Mouse (Mus musculus) embryo, embryonic 10 days (tissue): ENCODE measurements at regions not wholly inside any gene's neighbourhood (a gene's known extent, or its start where the extent isn't known, plus 50 kb on each side); places are given as distances from the start of the nearest gene placed in this dataset.
"Not testable (repeated sequence)": the region's sequence is repeated elsewhere in the genome, so short reads cannot be mapped to it uniquely, and the experiment has no call there.

Source experiments
- DNase-seq: peaks from one replicate; pipeline ENCODE4 v3.0.0-alpha.2; 2015; ENCODE audit warnings: low spot score

DNA sequence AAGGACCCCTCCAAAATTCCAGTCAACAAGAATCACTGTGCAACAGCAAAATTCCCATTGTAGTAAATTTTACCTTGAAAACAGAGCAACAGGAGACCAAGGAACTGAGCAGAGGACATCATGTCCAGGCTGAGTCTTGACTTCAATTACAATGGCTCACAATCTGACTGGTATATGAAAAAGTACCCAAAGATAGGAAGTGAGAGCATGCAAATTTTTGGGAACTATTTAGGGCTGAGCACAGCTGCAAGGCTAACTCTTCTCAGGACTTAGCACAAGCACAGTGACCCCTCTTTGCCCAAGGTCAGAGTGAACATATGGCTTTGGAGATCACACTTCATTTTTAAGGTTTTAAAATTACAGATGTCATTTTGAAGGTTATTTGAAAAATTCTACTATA lies 1096.7 kb upstream of the Tacstd2 start:
- DNase-seq, result not testable (repeated sequence)

DNA sequence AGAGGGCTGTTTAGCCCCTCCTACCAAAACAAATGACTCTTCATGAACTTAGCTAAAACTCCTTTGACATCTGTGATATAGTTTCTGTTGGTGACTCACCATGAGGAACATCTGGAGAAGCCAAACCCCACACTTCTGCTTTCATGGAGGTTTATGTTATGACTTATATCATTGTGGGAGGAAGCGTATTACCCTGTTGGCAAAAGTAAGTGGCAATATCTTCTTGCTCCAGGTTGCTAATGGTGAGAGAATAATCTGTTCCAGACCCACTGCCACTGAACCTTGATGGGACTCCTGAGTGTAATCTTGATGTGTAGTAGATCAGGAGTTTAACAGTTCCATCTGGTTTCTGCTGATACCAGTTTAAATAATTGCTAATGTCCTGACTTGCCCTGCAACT lies 1096.2 kb upstream of the Tacstd2 start:
- DNase-seq, result no peak

DNA sequence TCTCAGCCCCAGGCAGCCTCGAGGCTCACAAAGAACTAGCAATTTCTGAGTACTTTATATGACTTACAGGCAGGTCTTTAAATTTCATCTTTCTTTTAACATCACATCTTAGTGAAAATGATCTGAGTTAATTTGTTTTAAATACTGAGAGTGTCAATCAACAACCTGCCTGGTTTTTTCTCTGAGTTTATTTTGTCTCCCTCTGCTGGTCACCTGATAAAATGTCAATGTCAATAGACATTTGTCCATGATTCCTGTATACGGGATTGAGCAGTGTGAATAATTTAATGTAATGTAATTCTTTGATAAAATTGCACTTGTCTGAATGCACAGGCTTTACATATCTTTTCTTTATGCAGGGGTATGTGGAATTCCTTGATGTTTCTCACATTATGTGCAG lies 1070.4 kb upstream of the Tacstd2 start:
- DNase-seq, result no peak
